Mouse (Mus musculus): ENCODE measurements at regions not wholly inside any gene's neighbourhood (a gene's known extent, or its start where the extent isn't known, plus 50 kb on each side); places are given as distances from the start of the nearest gene placed in this dataset.
A peak's percentile ranks its signal among the peaks of the same experiment; 100 is the strongest.
"Not testable (repeated sequence)": the region's sequence is repeated elsewhere in the genome, so short reads cannot be mapped to it uniquely, and the experiment has no call there.

DNA sequence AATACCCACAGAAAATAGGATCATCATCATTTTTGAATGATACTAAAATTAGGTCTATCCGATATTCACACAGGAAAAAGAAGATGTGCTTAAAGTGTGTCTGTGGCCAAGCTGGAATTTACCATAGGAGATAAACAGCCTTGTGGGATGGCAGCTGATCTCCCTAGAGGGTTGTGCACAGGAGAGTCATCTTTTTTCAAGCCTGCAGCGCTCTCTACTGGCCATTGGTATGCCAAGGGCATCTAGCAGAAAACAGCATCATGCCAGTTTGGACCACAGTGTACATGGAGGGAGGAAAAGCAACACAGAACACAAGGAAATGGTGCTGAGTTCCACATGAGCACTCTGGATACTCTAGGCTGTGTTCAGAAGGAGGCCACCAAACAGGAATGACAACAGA lies 74.1 kb upstream of the Diaph3 start:
- peak; percentile 63 for DNase-seq

DNA sequence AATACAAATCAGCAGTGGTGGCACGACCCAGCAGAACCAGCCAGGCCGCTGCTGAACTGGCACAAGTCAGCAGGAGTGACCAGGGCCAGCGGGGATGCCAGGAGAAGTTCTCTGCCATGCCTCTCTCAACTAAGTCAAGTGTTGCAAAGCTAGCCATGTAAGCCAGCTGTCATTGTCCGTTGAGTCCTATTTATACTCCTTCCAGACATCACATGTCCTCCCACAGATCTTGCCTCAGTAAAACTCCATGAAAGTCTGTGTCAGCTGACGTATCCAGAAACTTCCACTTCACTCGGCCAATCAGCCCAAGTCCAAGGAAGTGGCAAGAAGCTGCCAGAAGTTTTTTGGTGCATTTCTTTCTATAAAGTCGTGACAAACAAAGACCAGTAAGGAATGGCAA lies 76.0 kb upstream of the Diaph3 start:
- no peak for DNase-seq

DNA sequence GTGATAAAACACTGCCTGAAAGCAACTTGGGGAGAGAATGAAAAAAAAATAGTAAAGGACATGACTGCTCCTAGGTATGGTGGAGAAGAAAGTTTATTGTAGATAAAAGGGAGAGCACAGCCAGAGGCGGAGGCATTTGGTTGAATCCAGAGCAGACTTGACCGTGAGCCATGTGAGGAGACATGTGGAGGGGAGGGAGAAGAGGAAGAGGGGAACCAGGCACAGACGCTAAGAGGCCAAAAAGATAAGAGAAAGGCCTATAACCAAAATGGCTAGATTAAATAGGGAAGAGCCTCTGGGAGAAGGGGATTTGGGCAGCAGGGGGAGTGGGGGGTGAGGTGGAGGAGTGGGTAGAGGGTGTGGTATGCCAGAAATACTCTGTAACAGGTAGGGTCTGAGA lies 78.9 kb upstream of the Diaph3 start:
- no peak for DNase-seq

DNA sequence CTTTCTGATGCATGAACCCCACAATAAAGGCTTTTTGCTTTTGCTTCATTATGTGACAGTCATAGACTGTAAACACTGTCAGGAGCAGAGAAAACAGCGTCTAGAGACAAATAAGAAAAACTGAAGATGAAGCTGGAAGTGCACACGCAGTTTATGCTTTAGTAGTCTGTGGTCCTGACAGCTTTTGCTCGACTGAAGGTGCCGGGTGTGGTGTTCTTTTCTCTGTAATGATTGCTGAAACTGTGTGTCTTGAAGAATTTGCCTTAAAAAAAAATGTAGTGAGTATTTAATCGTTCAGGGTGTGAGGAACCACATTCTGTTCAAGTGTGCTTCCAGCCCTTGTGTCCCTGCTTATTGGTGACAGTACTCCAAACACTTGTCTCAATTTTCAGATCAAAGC lies 83.8 kb upstream of the Diaph3 start:
- DNase-seq = no peak

DNA sequence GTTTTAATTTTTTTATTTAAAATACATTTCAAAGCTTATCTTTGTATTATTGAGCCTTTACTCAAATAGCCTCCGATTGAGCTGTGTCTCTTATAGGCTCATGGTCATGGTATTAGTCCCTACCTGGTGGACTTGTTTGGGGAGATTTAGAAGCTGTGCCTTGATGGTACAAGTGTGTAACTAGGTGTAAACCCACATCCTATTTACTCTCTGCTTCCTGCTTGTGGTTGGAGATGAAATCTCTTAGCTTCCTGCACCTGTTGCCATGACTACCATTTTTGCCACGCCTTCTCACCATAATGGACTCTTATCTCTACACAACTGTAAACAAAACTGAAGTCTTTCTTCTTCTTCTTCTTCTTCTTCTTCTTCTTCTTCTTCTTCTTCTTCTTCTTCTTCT lies 108.2 kb upstream of the Diaph3 start:
- DNase-seq = no peak

DNA sequence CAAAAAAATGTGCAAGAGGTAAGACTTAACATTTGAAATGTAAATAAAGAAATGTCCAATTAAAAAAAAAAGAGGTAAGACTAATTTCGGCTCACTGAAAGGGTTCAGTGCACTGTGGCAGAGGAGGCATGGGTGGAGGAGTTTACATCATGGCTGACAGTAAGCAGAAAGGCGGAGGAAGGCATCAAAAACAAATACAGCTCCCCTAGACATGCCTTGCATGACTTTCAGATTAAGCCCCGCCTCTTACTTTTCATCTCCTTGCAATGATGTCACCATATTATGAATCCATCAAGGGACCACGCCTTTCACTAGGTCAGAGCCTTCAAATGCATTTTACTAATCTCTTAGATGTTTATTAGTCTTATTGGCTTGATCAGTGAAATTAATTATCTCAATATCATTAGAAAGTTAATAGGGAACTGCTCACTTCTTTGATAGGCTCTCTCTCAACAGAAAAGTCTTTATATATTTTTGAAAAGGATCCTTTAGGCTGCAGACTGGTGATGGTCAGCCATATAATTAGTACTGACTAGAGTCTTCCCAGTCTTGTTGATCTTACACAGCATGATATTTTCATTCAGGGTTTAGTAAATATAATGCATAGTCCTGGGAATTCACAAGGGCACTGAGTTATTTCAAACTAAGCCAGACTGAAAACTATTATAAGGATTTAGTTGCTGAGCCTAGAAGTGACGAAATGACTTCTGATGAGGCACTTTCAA lies 114.6 kb upstream of the Diaph3 start:
- DNase-seq = no peak

DNA sequence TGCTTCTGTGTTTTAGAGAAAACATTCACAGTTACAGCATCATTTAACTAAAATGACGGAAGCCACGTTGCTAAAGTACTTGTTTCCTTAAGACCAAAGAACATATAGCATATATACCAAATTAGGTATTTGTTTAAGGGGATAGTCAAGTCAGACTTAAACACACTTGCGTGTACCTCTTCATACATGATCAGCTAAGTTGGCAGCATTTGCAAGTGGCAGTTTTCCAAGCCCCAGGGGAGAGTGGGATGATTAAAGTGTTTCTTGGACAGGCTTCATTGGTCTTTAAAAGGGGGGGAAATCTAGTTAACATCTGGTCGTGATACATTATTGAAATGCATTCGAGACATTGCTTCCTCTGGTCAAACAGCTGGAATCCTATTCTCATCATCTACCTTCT lies 120.7 kb upstream of the Diaph3 start:
- DNase-seq = no peak

DNA sequence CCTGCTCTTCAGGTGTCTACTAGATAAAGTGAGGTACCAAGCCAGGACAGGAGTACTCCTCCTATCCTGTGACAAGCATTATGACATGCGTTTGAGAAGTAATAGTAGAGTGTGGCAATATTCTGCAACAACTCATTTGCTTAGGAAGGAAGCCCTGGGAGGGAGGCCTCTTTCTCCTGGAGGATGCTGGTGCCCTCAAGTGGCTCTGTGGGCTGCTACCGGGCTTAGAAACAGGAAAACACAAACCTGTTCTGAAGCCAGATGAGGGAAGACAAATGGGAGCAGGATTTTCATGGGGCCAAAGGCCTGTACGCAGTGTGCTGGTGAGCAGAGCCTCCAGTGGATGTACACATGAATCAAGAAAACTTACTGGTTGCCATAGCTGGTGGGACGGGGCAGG lies 123.8 kb upstream of the Diaph3 start:
- no peak for DNase-seq

DNA sequence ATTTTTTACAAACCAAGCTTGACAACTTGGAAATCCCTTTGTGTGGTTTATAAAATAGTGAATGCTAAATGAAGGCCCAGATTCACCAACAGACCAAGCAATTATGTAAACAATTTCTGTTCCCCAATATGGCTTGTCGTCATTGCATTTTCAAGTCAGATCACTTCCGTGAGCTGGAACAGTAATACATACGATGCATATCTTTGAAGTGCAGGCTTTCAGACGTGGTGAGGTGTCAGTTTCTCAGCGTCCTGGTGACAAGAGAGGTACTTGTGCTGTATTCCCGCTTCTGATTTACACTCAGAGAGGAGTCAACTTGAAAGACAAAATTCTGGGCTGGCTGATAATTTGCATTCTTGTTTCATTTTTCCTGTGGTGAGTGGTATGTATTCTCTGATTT lies 125.3 kb upstream of the Diaph3 start:
- DNase-seq = no peak

DNA sequence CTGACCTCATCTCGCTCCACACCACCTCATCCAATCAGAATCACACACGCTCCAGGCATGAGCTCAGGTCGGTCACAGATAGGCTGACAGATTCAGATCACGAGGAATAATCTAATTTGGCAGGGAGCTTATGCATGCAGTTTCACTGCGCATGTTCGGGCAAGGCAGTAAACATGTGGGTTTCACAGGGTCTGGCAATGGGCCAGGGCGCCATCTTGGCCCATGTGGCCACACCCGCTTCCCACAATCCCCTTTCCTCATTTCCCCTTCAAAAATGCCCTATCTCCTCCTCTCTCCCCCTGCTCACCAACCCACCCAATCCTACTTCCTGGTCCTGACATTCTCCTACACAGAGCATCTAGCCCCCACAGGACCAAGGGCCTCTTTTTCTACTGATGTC lies 127.2 kb upstream of the Tdrd3 start:
- DNase-seq = not testable (repeated sequence)

DNA sequence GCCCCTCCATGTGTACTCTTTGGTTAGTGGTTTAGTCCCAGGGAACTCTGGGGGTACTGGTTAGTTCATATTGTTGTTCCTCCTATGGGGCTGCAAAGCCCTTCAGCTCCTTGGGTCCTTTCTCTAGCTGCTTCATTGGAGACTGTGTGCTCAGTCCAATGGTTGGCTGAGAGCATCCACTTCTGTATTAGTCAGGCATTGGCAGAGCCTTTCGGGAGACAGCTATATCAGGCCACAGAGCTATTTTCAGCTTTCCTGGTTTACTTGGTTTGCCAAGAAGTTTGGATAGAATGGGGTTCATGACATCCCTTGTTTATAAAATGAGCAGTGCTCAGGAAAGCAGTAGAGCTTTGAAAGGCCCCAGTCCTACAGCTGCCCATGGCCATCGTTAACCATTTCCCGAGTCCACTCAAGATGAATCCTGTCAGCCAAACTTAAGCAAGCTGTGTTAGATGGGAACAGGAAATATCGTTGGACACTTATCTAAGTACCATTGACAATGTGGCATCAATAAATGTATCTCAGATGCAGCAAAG lies 126.7 kb upstream of the Tdrd3 start:
- DNase-seq = no peak

DNA sequence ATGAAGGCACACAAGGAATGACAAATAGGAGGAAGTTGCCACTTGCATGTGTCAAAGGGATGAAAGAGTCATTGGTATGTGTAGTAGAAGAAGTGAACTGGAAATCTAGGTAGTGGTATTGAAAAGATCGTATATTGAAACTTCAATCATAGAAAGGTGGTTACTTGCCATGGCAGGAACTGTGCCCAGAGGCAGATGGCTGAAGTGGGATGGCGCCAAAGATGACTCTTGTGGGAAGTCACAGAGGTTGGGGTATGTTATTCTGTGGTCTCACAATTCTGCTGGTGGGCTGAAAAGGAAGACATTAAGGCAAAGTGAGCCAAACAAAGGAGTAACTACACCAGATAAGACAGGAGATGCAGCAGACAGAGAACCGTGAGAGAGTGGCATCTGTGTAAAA lies 121.2 kb upstream of the Tdrd3 start:
- DNase-seq = no peak

DNA sequence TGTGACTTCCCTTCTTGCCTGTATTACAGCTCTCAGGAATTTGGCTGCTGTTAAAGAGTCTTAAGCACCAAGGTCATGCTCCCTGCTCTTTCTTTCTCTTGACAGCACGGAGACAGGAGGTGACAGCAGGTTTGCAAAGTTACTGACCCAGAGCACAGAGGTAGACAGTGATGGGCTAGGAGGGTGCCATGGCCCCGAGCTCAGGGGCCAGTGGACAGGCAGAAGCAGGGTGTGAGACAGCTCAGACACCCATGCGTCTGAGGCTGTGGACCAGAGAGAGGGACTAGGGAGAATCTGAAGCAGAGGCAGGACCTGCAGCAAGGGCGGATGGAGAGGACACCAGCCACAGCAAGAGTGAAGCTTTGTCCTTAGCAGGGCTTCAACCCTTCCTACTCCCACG lies 119.3 kb upstream of the Tdrd3 start:
- no peak for DNase-seq

DNA sequence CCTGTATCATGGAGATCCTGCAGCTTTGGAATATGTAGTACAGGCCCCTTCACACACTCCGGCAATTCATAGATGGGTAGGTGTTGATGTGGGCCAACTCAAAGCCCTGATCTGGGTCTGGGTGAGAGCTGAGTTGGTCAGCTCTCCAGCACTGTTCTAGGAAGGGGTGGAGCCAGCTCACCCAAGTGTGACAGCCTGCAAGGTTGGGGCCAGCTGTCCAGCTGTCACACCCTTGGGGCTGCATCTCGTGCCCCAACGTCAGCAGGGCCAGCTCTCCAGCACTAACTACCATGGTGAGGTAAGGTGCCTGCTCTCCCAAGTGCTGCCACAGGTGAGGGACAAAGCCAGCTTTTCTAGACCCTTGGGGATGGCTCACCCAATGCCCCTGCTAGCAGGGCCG lies 115.6 kb upstream of the Tdrd3 start:
- DNase-seq = no peak

DNA sequence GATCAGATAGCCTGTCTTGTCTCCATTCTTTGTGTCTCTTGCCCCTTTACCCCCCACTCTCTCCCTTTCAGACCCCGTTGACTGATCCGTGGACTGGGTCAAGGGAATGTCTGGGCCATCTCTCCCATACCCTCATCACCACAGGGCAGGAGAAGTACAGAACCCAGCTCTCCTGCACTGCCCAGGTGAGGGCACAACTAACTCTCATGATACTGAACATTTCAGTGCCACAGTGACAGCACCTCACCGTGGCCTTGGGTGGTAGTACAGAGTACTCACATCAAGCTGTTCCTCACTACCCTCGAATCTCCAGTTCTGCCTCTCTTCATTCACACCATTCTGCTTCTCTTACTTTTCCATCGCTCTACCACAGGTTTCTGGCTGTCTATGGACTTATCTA lies 114.9 kb upstream of the Tdrd3 start:
- no peak for DNase-seq

DNA sequence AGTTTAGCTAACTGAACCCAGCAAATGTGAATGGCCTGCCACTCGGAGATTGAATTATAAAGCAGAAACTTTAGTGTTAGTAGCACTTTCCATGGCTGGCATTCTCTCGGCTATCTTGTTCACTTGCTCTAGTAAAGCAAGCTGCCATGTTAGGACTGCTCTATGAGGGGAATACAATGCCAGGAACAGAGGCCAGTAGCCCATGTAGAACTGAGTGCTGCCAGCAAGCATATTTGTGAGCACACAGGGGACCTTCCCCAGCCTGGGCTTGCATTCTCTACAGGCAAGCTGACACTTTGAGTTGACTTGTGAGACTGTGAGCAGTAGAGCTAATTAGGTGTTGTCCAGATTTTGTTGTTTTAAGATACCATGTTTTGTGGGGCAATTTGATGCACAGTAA lies 111.0 kb upstream of the Tdrd3 start:
- no peak for DNase-seq

DNA sequence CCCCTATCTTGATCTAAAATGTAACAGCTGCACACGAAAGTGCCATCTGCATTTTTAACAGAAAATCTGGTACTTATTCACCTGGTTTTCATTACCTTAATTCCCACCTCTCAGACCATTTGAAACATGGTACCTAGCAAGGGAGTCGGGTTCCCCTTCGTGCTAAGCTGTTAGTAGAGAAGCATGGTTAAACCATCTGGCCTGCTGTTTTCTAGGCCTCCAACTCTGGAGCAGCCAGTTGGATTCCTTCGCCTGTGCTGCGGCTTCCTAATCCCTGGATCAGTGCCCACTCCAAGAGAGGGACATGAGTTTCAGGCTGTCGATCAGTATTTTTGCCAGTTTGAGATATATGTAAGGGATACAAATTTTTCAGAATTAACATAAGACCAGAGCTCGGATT lies 110.4 kb upstream of the Tdrd3 start:
- DNase-seq = no peak

DNA sequence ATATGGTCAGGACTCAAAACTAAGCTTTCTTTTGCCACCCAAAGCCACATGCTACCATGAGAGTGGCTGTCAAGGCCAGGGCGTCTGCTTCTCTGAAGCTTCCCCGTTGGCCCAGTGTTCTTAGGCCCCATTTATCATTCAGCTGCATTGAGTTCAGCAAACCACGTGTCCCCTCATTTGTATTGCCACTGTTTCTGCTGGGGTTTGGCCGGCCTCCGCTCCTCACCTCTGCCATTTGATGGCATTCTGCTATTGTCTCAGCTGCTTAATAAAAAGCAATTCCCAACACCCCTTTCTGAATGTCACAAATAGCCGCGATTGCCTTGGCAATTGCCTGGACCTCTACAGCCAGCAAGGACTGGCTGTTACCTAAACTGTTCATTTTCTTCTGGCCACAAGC lies 108.4 kb upstream of the Tdrd3 start:
- DNase-seq = peak; percentile 15

DNA sequence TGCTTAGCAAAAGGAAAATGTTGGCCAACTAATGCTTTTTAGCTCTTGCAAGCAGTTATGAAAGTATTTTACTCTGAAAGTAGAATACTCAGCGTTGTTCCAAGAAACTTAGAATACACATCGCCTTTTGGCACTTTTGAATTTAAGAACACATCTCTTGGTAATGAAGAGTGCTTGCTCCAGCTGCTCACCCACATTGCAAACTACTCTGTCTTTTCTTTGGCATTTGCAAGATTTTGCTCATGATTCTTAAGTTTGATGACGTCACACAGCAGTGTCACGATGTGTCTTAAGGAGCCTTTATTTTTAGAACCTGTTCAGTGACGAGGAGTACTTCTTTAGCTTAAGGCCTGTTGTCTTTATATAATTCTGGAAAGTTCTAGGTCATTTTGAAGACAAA lies 104.1 kb upstream of the Tdrd3 start:
- no peak for DNase-seq

DNA sequence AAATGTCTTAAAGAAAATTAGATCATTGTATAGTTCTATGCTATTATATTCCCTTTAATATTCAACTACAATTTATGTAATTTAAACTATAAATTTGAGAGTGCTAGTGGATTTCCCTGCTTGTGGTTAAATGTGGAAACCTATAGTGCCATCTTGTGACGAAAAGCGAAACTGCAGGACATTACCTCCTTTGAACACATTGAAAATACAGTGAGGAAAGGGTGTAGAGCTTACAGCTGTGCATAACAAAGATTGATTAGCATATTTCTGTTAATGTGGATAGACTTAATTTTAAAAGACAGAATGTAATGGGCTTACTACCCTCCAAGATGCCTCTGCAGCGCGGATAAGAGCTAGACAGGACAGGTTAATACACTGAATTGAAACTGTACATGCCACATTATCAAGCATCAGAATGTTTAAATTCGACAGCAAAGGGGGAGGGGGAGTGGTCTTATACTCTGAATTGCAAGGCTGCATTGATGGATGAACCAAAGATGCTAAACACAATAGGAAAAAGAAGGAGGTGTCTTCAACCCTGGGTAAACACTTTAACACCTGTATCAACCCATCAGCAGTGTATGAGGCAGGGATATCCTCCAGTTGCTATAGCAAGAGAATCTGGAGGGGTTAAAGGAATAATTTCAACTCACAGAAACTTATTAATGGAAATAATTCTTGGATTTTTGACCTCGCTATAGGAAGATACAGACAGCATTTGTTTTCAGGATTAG lies 101.3 kb upstream of the Tdrd3 start:
- peak; percentile 30 for DNase-seq

DNA sequence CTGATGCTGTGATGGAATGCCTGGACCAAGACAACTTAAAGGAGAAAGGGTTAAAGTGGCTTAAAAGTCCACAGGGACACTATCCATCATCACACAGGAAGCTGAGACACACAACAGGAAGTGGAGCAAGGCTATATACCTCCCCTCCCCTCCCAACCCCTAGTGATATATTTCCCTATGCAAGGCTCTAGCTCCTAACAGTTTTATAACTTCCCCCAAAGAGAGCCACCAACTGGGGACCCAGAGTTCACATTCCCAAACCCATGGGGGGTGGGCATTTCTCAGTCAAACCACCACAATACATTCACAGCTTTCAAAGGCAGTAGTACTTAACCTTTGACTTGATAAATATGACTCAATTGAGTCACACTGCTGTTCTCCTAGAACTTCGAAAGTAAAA lies 88.6 kb upstream of the Tdrd3 start:
- DNase-seq = no peak

DNA sequence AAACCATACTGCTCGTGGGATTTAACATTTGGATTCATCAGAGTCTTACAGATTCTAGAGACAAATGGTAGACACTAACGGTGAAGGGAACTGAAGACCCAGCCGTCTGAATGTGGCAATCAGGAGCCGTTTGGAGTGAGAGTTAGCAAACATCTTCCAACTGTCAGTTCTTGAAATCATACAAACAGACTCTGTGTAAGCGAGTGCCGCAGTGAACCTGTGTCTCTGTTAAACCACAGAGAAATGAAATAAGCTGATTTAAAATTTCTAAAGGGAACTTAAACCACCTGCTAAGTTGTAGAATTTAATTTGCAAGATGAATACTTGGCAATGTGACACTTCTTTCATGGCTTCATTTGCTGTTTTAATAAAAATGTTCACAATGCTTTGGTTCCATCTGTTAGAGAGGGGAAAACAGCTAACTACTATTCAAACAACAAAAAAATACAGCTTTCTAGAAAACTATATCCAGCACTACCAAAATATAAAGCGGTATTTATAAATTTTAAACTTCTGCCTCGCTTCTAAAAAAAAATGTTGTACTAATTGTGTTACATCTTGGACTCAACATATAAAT lies 78.4 kb upstream of the Tdrd3 start:
- no peak for DNase-seq

DNA sequence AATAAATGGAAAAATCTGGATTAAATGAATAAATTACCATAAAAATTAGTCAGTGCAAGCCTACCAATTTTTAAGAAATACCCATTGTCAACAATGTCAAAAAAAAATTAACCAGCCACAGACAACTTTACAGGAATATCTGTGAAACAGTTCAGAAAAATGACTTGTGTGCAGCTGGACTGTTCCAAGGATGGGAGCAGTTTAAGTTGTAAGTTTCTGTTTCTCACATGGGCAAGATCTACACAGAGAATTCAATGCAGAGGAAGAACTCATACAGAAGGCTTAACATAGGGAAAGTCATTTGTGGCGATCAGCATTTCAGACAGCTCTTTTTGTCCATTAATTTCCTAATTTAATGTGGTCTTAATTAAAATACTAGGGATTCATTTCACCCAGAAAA lies 71.9 kb upstream of the Tdrd3 start:
- DNase-seq = no peak

DNA sequence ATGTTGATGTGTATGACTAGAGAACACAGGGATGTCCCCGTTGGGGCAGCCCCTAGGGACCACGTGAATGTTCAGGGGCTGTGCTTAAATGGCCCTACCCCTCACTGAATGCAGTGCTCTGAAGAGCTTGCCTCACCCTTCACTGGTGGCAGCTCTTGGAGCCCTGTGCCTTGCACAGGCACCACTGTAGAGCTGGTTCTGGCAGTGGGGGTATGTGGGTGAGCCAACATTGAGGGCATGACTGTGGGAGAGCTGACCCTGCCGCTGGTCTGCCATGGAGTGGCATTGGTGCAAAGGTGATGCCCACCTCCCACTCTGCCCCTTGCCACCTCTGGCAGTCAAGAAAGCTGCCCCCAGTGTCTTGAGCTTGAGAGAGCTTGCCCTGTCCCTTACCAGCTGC lies 69.6 kb upstream of the Tdrd3 start:
- DNase-seq = no peak

Measured in adrenal gland, adult 2 months (tissue).